In genomic region chr1:55130943-55131401, GRCm38 (mm10) we compare ENCODE assay signal across 8 mouse cellular contexts. TPM values are rescaled to one million over a fixed set of nuclear protein-coding genes. Genes with fewer than 3 reads are reported as not detected.
DNase-seq lines count a peak whose midpoint lies in the region; ATAC-seq and TF ChIP-seq lines count a peak whose summit lies in the region.

Mob4 (plus strand) TSS chr1:55131231.

- 1% methylated on average over 24 of the region's 42 CpGs for WGBS in embryonic facial prominence, embryonic 14.5 days
- WGBS in limb, embryonic 14.5 days, result under 1% methylated on average over 38 of the region's 42 CpGs
- under 1% methylated on average over 41 of the region's 42 CpGs for WGBS in midbrain, postnatal 0 days

- peak within 1 kb of the TSS; percentile 98 for H3K9ac ChIP-seq in embryonic facial prominence, embryonic 14.5 days (ENCODE audit: low read depth, low read length)
- H3K9ac ChIP-seq in limb, embryonic 14.5 days (ENCODE audit: low read depth, low read length, severe bottlenecking), result peak within 1 kb of the TSS; percentile 98
- peak within 1 kb of the TSS; percentile 99 for H3K9ac ChIP-seq in midbrain, postnatal 0 days (replicated peaks; ENCODE audit: low read length, poor library complexity, severe bottlenecking)

- DNase-seq in 3T3-L1 (ENCODE audit: low read depth, low spot score), result peak; percentile 80
- DNase-seq in adrenal gland, postnatal 4 days (ENCODE audit: low spot score in 2 of 2), result peak; percentile 91
- peak; percentile 93 for DNase-seq in embryonic facial prominence, embryonic 14.5 days (ENCODE audit: low spot score)
- DNase-seq in heart, adult 8-10 months (ENCODE audit: low spot score), result peak; percentile 89
- DNase-seq in kidney, adult 9 months, result peak; percentile 90
- DNase-seq in limb, embryonic 14.5 days (ENCODE audit: low spot score), result peak; percentile 81
- DNase-seq in midbrain, postnatal 0 days (ENCODE audit: low spot score), result peak; percentile 95
- DNase-seq in spleen, postnatal 14 days (ENCODE audit: low spot score in 2 of 2), result peak; percentile 85 to 91

- H3K4me3 ChIP-seq in embryonic facial prominence, embryonic 14.5 days (ENCODE audit: low read depth, low read length), result peak within 1 kb of the TSS; percentile 99
- peak within 1 kb of the TSS; percentile 94 for H3K4me3 ChIP-seq in limb, embryonic 14.5 days (replicated peaks; ENCODE audit: low read length)
- H3K4me3 ChIP-seq in midbrain, postnatal 0 days (ENCODE audit: low read depth, low read length), result peak within 1 kb of the TSS; percentile 99

- H3K27ac ChIP-seq in embryonic facial prominence, embryonic 14.5 days (replicated peaks; ENCODE audit: low read depth, low read length), result peak within 1 kb of the TSS; percentile 98
- peak within 1 kb of the TSS; percentile 94 for H3K27ac ChIP-seq in limb, embryonic 14.5 days (replicated peaks; ENCODE audit: low read depth, low read length)
- peak within 1 kb of the TSS; percentile 99 for H3K27ac ChIP-seq in midbrain, postnatal 0 days (ENCODE audit: low read depth, low read length)

- no peaks in the 10 kb centered on the region for H3K27me3 ChIP-seq in embryonic facial prominence, embryonic 14.5 days (replicated peaks; ENCODE audit: control insufficient read depth, insufficient read depth, low read length)
- H3K27me3 ChIP-seq in limb, embryonic 14.5 days (ENCODE audit: control insufficient read depth, insufficient read depth, low read length), result no peaks in the 10 kb centered on the region
- no peaks in the 10 kb centered on the region for H3K27me3 ChIP-seq in midbrain, postnatal 0 days (ENCODE audit: insufficient read depth, low read length)

- peaks cover 5% of the 10 kb centered on the region; the same call in 1 of the 2 replicates for H3K36me3 ChIP-seq in embryonic facial prominence, embryonic 14.5 days (ENCODE audit: control insufficient read depth, insufficient read depth, low read length)
- H3K36me3 ChIP-seq in limb, embryonic 14.5 days (ENCODE audit: control insufficient read depth, insufficient read depth, low read length), result 0 out of 2 replicates have a peak, but pooled peaks cover 9% of the 10 kb centered on the region
- no peaks in the 10 kb centered on the region for H3K36me3 ChIP-seq in midbrain, postnatal 0 days (ENCODE audit: insufficient read depth, low read length)

- TF ChIP-seq CTCF in midbrain, postnatal 0 days (IDR thresholded peaks at IDR 0.05), result no peak

- H3K4me1 ChIP-seq in embryonic facial prominence, embryonic 14.5 days (ENCODE audit: control insufficient read depth, insufficient read depth, low read length), result peaks cover 20% of the 10 kb centered on the region
- peaks cover 12% of the 10 kb centered on the region for H3K4me1 ChIP-seq in limb, embryonic 14.5 days (ENCODE audit: control insufficient read depth, insufficient read depth, low read length)
- peaks cover 7% of the 10 kb centered on the region for H3K4me1 ChIP-seq in midbrain, postnatal 0 days (ENCODE audit: insufficient read depth, low read length)

- peak; percentile 97 for ATAC-seq in embryonic facial prominence, embryonic 14.5 days (ENCODE audit: low read depth)
- peak; percentile 96 for ATAC-seq in limb, embryonic 14.5 days (ENCODE audit: low FRiP score, low read depth)
- ATAC-seq in midbrain, postnatal 0 days (ENCODE audit: low FRiP score), result peak; percentile 97

- no peaks in the 10 kb centered on the region for H3K9me3 ChIP-seq in embryonic facial prominence, embryonic 14.5 days (ENCODE audit: control insufficient read depth, low read length)
- no peaks in the 10 kb centered on the region for H3K9me3 ChIP-seq in limb, embryonic 14.5 days (ENCODE audit: control insufficient read depth, low read length)
- H3K9me3 ChIP-seq in midbrain, postnatal 0 days (ENCODE audit: low read length), result no peaks in the 10 kb centered on the region

- TF ChIP-seq POLR2A in limb, embryonic 14.5 days (IDR thresholded peaks at IDR 0.05; ENCODE audit: borderline replicate concordance, extremely low read depth, insufficient read depth, insufficient read length), result peak; percentile 46; the same call in 1 of the 2 replicates

- peak within 1 kb of the TSS; percentile 79 for H3K4me2 ChIP-seq in embryonic facial prominence, embryonic 14.5 days (ENCODE audit: low read depth, low read length)
- peak within 1 kb of the TSS; percentile 69 for H3K4me2 ChIP-seq in limb, embryonic 14.5 days (replicated peaks; ENCODE audit: low read depth, low read length, severe bottlenecking)
- peak within 1 kb of the TSS; percentile 63 for H3K4me2 ChIP-seq in midbrain, postnatal 0 days (ENCODE audit: low read depth, low read length, poor library complexity, severe bottlenecking)

RNA-seq across cellular contexts. Expression of gene Mob4, which starts in this region (rescaled TPM):
- 100 to 1,000 TPM; 175 to 181 TPM for total RNA-seq in adrenal gland, postnatal 4 days (2021)
- 117 and 122 TPM in 2 replicates for polyA plus RNA-seq in embryonic facial prominence, embryonic 14.5 days (2014; fragmentation: Nextera tagmentation; extraction: Ambion mirVana)
- total RNA-seq in heart, adult 8-10 months (2022), result 10 to 100 TPM; 28.0 to 33.3 (median 28.8) TPM
- polyA plus RNA-seq in limb, embryonic 14.5 days (2012; rRNA removed), result 37.0 and 43.4 TPM in 2 replicates
- 120 and 129 TPM in 2 replicates for polyA plus RNA-seq in limb, embryonic 14.5 days (2014; fragmentation: Nextera tagmentation; extraction: Ambion mirVana)
- 80.9 and 83.8 TPM in 2 replicates for total RNA-seq in midbrain, postnatal 0 days (2014; rRNA removed)
- 126 and 143 TPM in 2 replicates for polyA plus RNA-seq in midbrain, postnatal 0 days (2015; fragmentation: Nextera tagmentation; extraction: Ambion mirVana)

Comparison
In these comparisons a context has a peak if more than half of its experiments do, and no peak if none do; other contexts are left out.
1. Peak in every context shown above with its lines: DNase-seq, ATAC-seq, H3K4me3 ChIP-seq and H3K27ac ChIP-seq.